12 mouse cellular contexts compared by ENCODE assay signal in the genomic region with DNA sequence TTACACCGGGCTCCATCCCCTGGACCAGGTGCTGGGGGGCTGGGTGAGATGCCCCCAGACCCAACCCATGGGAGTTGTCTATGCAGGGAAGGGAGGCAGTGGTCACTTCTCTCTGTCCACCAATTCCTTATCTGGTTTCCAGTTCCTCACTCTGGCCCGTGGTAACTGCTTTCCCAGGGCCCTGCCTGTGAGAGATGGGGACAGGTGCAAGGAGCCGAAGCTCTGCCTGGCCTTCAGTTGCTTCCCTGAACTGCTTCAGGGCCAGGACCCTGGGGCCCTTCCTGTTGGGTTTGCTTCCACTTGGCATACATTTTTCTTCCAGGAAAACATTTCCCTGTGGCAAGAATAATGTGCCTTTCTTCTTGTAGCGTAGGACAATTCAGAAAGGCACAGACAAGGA. TPM values are rescaled to one million over a fixed set of nuclear protein-coding genes. Genes with fewer than 3 reads are reported as not detected.
DNase-seq lines count a peak whose midpoint lies in the region; ATAC-seq and TF ChIP-seq lines count a peak whose summit lies in the region.
"Had no signal": no experiment of that assay in that cellular context is flagged by ENCODE, and none has a peak within 500 bp of the region (broad histone marks: within the 10 kb centered on the region; RNA-seq: fewer than 3 reads in every experiment).

No protein-coding gene starts in this region.

- no peak for TF ChIP-seq EP300 in stomach, postnatal 0 days (optimal IDR thresholded peaks at IDR 0.05)

- H3K4me1 ChIP-seq in stomach, embryonic 14.5 days (ENCODE audit: control insufficient read depth, insufficient read depth, low read length): peaks cover 45% of the 10 kb centered on the region
- 0 out of 2 replicates have a peak, but pooled peaks cover 3% of the 10 kb centered on the region for H3K4me1 ChIP-seq in stomach, postnatal 0 days (replicated peaks; ENCODE audit: control insufficient read depth, insufficient read depth)
- H3K4me1 ChIP-seq in hindbrain, embryonic 10.5 days (replicated peaks): peaks cover 89% of the 10 kb centered on the region
- H3K4me1 ChIP-seq in midbrain, embryonic 13.5 days (replicated peaks): peaks cover 71% of the 10 kb centered on the region

- no peak for TF ChIP-seq CTCF in stomach, postnatal 0 days (IDR thresholded peaks at IDR 0.05; ENCODE audit: low read depth)

- peaks cover 24% of the 10 kb centered on the region for H3K36me3 ChIP-seq in stomach, embryonic 14.5 days (ENCODE audit: control insufficient read depth, insufficient read depth, low read length)
- peaks cover 18% of the 10 kb centered on the region for H3K36me3 ChIP-seq in stomach, postnatal 0 days (ENCODE audit: control insufficient read depth, insufficient read depth, low read length)
- H3K36me3 ChIP-seq in hindbrain, embryonic 10.5 days: peaks cover 46% of the 10 kb centered on the region
- peaks cover 45% of the 10 kb centered on the region for H3K36me3 ChIP-seq in midbrain, embryonic 13.5 days

- no peak overlapping the region for H3K9ac ChIP-seq in stomach, embryonic 14.5 days (replicated peaks; ENCODE audit: low read depth, low read length)
- no peak overlapping the region for H3K9ac ChIP-seq in stomach, postnatal 0 days (ENCODE audit: low read length)
- peak overlapping the region; percentile 60; the same call in 1 of the 2 replicates for H3K9ac ChIP-seq in midbrain, embryonic 13.5 days (replicated peaks)
- H3K9ac ChIP-seq: liver, embryonic 14.5 days had no signal

- 61% methylated on average over 4 of the region's 4 CpGs for WGBS in stomach, embryonic 14.5 days
- WGBS in stomach, postnatal 0 days: 48% methylated on average over 4 of the region's 4 CpGs
- 75% methylated on average over 4 of the region's 4 CpGs for WGBS in hindbrain, embryonic 10.5 days
- WGBS in midbrain, embryonic 13.5 days: 66% methylated on average over 4 of the region's 4 CpGs

- no peak overlapping the region for H3K4me2 ChIP-seq in stomach, embryonic 14.5 days (replicated peaks; ENCODE audit: low read depth, low read length)
- no peak overlapping the region for H3K4me2 ChIP-seq in stomach, postnatal 0 days (replicated peaks; ENCODE audit: low read depth)
- H3K4me2 ChIP-seq in midbrain, embryonic 13.5 days (replicated peaks): no peak overlapping the region

- no peak for ATAC-seq in stomach, embryonic 14.5 days (ENCODE audit: insufficient number of reproducible peaks, insufficient read depth, low FRiP score, low read depth)
- ATAC-seq in stomach, postnatal 0 days (ENCODE audit: low FRiP score, low TSS enrichment): no peak
- ATAC-seq in midbrain, embryonic 13.5 days: no peak

- no peaks in the 10 kb centered on the region for H3K9me3 ChIP-seq in stomach, embryonic 14.5 days (ENCODE audit: control insufficient read depth, low read depth, low read length)
- no peaks in the 10 kb centered on the region for H3K9me3 ChIP-seq in stomach, postnatal 0 days (ENCODE audit: control insufficient read depth, low read length)
- no peaks in the 10 kb centered on the region for H3K9me3 ChIP-seq in hindbrain, embryonic 10.5 days
- no peaks in the 10 kb centered on the region for H3K9me3 ChIP-seq in midbrain, embryonic 13.5 days

- peak overlapping the region; percentile 79; the same call in 1 of the 2 replicates for H3K27ac ChIP-seq in stomach, embryonic 14.5 days (ENCODE audit: low read length)
- H3K27ac ChIP-seq in stomach, postnatal 0 days (replicated peaks): no peak overlapping the region
- peak overlapping the region; percentile 94 for H3K27ac ChIP-seq in hindbrain, embryonic 10.5 days
- peak overlapping the region; percentile 94 for H3K27ac ChIP-seq in midbrain, embryonic 13.5 days
- H3K27ac ChIP-seq: heart, adult 2 months; liver, embryonic 14.5 days had no signal

- no peak overlapping the region for H3K4me3 ChIP-seq in stomach, embryonic 14.5 days (ENCODE audit: low read depth, low read length)
- H3K4me3 ChIP-seq in stomach, postnatal 0 days (ENCODE audit: low read depth, low read length): no peak overlapping the region
- H3K4me3 ChIP-seq in hindbrain, embryonic 10.5 days: no peak overlapping the region
- no peak overlapping the region for H3K4me3 ChIP-seq in midbrain, embryonic 13.5 days (replicated peaks)
- H3K4me3 ChIP-seq: heart, adult 2 months had no signal

- DNase-seq in stomach, postnatal 0 days (ENCODE audit: low spot score): no peak
- DNase-seq in hindbrain, embryonic 10.5 days (ENCODE audit: low spot score): no peak
- DNase-seq in adrenal gland, adult 2 months: no peak
- no peak for DNase-seq in embryo, embryonic 9.5 days (ENCODE audit: extremely low spot score)
- DNase-seq in Muller cell, postnatal 12 days (ENCODE audit: inconsistent ontology term): no peak
- DNase-seq: heart, adult 2 months; kidney, adult 2 months; layer of hippocampus, adult 9-11 months; right cerebral cortex, postnatal 14 days had no signal

- no peaks in the 10 kb centered on the region for H3K27me3 ChIP-seq in stomach, embryonic 14.5 days (ENCODE audit: control insufficient read depth, insufficient read depth, low read length)
- H3K27me3 ChIP-seq in stomach, postnatal 0 days (ENCODE audit: control insufficient read depth, insufficient read depth, low read length): no peaks in the 10 kb centered on the region
- H3K27me3 ChIP-seq in hindbrain, embryonic 10.5 days (ENCODE audit: insufficient read depth, poor library complexity, severe bottlenecking): peaks cover 26% of the 10 kb centered on the region; the same call in 1 of the 2 replicates
- no peaks in the 10 kb centered on the region for H3K27me3 ChIP-seq in midbrain, embryonic 13.5 days

RNA-seq across cellular contexts. Expression of a gene that starts 54.2 kb away (rescaled TPM):
- 17.1 and 17.2 TPM in 2 replicates for polyA plus RNA-seq in stomach, embryonic 14.5 days (2014; fragmentation: Nextera tagmentation; extraction: Ambion mirVana)
- polyA plus RNA-seq in stomach, postnatal 0 days (2015; fragmentation: Nextera tagmentation; extraction: Ambion mirVana): 12.0 and 12.9 TPM in 2 replicates
- 20.8 and 29.3 TPM in 2 replicates for polyA plus RNA-seq in hindbrain, embryonic 10.5 days (2016; fragmentation: Nextera tagmentation; extraction: Ambion mirVana)
- polyA plus RNA-seq in midbrain, embryonic 13.5 days (2015; fragmentation: Nextera tagmentation; extraction: Ambion mirVana): 31.6 and 39.1 TPM in 2 replicates
- total RNA-seq in adrenal gland, adult 2 months (2021): 10 to 100 TPM; 12.6 to 22.7 TPM
- polyA plus RNA-seq in adrenal gland, adult 2 months (2012; rRNA removed): 28.4 and 29.4 TPM in 2 replicates
